Mouse (Mus musculus) liver, embryonic 14.5 days (tissue): ENCODE data around the gene 4930539E08Rik. TPM values are rescaled to one million over a fixed set of nuclear protein-coding genes. Genes with fewer than 3 reads are reported as not detected.

ENCODE experiments used
- ATAC-seq: fragments of 200-750 bp; cut with Nextera tagmentation; 2 replicates; pipeline ENCODE4 v1.8.0; 2017; ENCODE audit warnings: moderate number of reproducible peaks, mild to moderate bottlenecking, moderate library complexity; ENCODE audit not compliant: insufficient read depth
- DNase-seq, 3 experiments: peaks; one replicate each; pipeline ENCODE4 v3.0.0-alpha.2; 2012 to 2013; ENCODE audit warnings: low read depth in 3 of 3, low spot score in 3 of 3
- H3K27ac ChIP-seq: fragments of 300-500 bp; sonication (generic); 2 replicates; pipeline ENCODE4 v1.5.1; 2014; ENCODE audit warnings: moderate library complexity, mild to moderate bottlenecking, control low read depth, inconsistent platforms
- H3K27me3 ChIP-seq: fragments of 300-500 bp; sonication (generic); 2 replicates; pipeline ENCODE4 v1.6.1; 2014; ENCODE audit warnings: mild to moderate bottlenecking, low read length, moderate library complexity; ENCODE audit not compliant: control insufficient read depth, insufficient read depth
- H3K36me3 ChIP-seq: fragments of 300-500 bp; sonication (generic); replicated peaks from 2 replicates; pipeline ENCODE4 v1.6.1; 2014; ENCODE audit warnings: low read depth; ENCODE audit not compliant: control insufficient read depth, insufficient read depth
- H3K4me1 ChIP-seq, 2 experiments: fragments of 200-500 bp in 1 of 2; fragments of 300-500 bp in 1 of 2; sonication (generic) in 1 of 2; replicated peaks; 2 replicates each; pipeline ENCODE4 v1.6.1; 2012 to 2014; ENCODE audit warnings: antibody characterized with exemption in 1 of 2, inconsistent platforms in 1 of 2, low read length in 1 of 2; ENCODE audit not compliant: control insufficient read depth in 2 of 2, insufficient read depth in 2 of 2
- H3K4me2 ChIP-seq: fragments of 300-500 bp; sonication (generic); 2 replicates; pipeline ENCODE4 v1.6.1; 2014; ENCODE audit warnings: low read depth, mild to moderate bottlenecking, control low read depth, moderate library complexity
- H3K4me3 ChIP-seq, 2 experiments: fragments of 200-500 bp in 1 of 2; fragments of 300-500 bp in 1 of 2; sonication (generic) in 1 of 2; 2 replicates each; pipeline ENCODE4 v1.5.1; 2012 to 2014; ENCODE audit warnings: low read depth in 2 of 2, low read length in 2 of 2, mild to moderate bottlenecking in 2 of 2, control low read depth in 1 of 2, inconsistent platforms in 1 of 2, moderate library complexity in 1 of 2; ENCODE audit not compliant: insufficient read depth in 1 of 2
- H3K9ac ChIP-seq: fragments of 300-500 bp; sonication (generic); replicated peaks from 2 replicates; pipeline ENCODE4 v1.6.1; 2014; ENCODE audit warnings: mild to moderate bottlenecking, control low read depth, moderate library complexity
- H3K9me3 ChIP-seq: fragments of 300-500 bp; sonication (generic); 2 replicates; pipeline ENCODE4 v1.6.1; 2016; ENCODE audit warnings: low read length, mixed read lengths; ENCODE audit not compliant: control insufficient read depth
- CTCF ChIP-seq: IDR thresholded peaks from 2 replicates; pipeline ENCODE4 v1.5.1; 2016; ENCODE audit warnings: antibody characterized with exemption, low read depth, control low read depth
- EP300 ChIP-seq: IDR thresholded peaks from 2 replicates; pipeline ENCODE4 v1.6.1; 2016; ENCODE audit warnings: antibody characterized with exemption, low read depth
- WGBS: fragments of 180-500 bp; shearing (Covaris S2); extraction: QIAGEN DNeasy Blood & Tissue Kit; methylation state at CpG from one replicate; pipeline ENCODE4 v1.1.7; 2014; ENCODE audit not compliant: insufficient replicate concordance; 5-methylcytosine and 5-hydroxymethylcytosine counted together
- polyA plus RNA-seq, 2 experiments: library from polyadenylated mRNA; depleted of rRNA in 1 of 2; stranded (reverse) in 1 of 2; unstranded in 1 of 2; fragments of >200 nt; fragmentation: Nextera tagmentation in 1 of 2; extraction: Ambion mirVana in 1 of 2; gene quantifications; 2 replicates each; pipeline versions ENCODE4 v1.2.1 to v1.2.3; 2012 to 2014

4930539E08Rik gene
- polyA plus RNA-seq, 2 experiments, result 0.03 to 0.06 TPM

- Histone ChIP-seq H3K4me2 (no peak overlapping the region), H3K4me1 (no peaks in the 10 kb centered on the region), H3K9me3 (no peaks in the 10 kb centered on the region), H3K27me3 (no peaks in the 10 kb centered on the region), H3K9ac (no peak overlapping the region), H3K4me3 (no peak overlapping the region), H3K27ac (no peak overlapping the region), H3K36me3 (no peaks in the 10 kb centered on the region)
- DNase-seq (no peak), ATAC-seq (no peak)
- TF ChIP-seq EP300 (no peak), CTCF (no peak)
- WGBS, result 65% methylated on average over 7 of the region's 7 CpGs
Measured at GRCm38 (mm10) chr17:28854377-28854776, 60.7 kb downstream of the 4930539E08Rik start.

GRCm38 (mm10) chr17:28850511-28850910, 64.6 kb downstream of the 4930539E08Rik start:
- ATAC-seq (no peak), DNase-seq (no peak)
- WGBS, result 87% methylated on average over 5 of the region's 5 CpGs
- TF ChIP-seq CTCF (no peak), EP300 (no peak)
- H3K36me3 ChIP-seq, result no peaks in the 10 kb centered on the region
- H3K27ac ChIP-seq, result no peak overlapping the region
- H3K9me3 ChIP-seq, result no peaks in the 10 kb centered on the region
- peaks cover 11 to 13% of the 10 kb centered on the region in 2 experiments for H3K4me1 ChIP-seq
- no peak overlapping the region for H3K9ac ChIP-seq
- H3K4me2 ChIP-seq, result no peak overlapping the region
- no peaks in the 10 kb centered on the region for H3K27me3 ChIP-seq
- H3K4me3 ChIP-seq, result no peak overlapping the region

GRCm38 (mm10) chr17:28846974-28847617, 68.0 kb downstream of the 4930539E08Rik start:
- peaks cover 11 to 16% of the 10 kb centered on the region in 2 experiments for H3K4me1 ChIP-seq
- DNase-seq, result peak in 1 of 3 experiments; percentile 26
- H3K4me3 ChIP-seq, result no peak overlapping the region
- H3K9me3 ChIP-seq, result no peaks in the 10 kb centered on the region
- peak overlapping the region; percentile 28 for H3K4me2 ChIP-seq
- H3K36me3 ChIP-seq, result no peaks in the 10 kb centered on the region
- H3K27me3 ChIP-seq, result no peaks in the 10 kb centered on the region
- ATAC-seq, result peak; percentile 77
- H3K9ac ChIP-seq, result 0 out of 2 replicates have a peak overlapping the region, but pooled peaks have one; percentile 13
- 25% methylated on average over 11 of the region's 11 CpGs for WGBS
- H3K27ac ChIP-seq, result no peak overlapping the region
- TF ChIP-seq CTCF (no peak), EP300 (no peak)

Other genes with a start within 250 kb of the 4930539E08Rik start
- gene Slc26a8, start 225.1 kb downstream of the 4930539E08Rik start, polyA plus RNA-seq (2012; rRNA removed), result 0.26 and 0.35 TPM in 2 replicates
- gene Slc26a8, start 225.1 kb downstream of the 4930539E08Rik start, polyA plus RNA-seq (2014; fragmentation: Nextera tagmentation; extraction: Ambion mirVana), result 0.11 and 0.21 TPM in 2 replicates
- gene Mapk14, start 224.0 kb downstream of the 4930539E08Rik start, polyA plus RNA-seq (2012; rRNA removed), result 30.3 and 37.8 TPM in 2 replicates
- 33.2 and 36.1 TPM in 2 replicates for gene Mapk14, start 224.0 kb downstream of the 4930539E08Rik start, polyA plus RNA-seq (2014; fragmentation: Nextera tagmentation; extraction: Ambion mirVana)
- gene AC170998.1, start 189.2 kb downstream of the 4930539E08Rik start, polyA plus RNA-seq (2012; rRNA removed), result 0.06 and 0.58 TPM in 2 replicates
- 0.40 and 0.74 TPM in 2 replicates for gene AC170998.1, start 189.2 kb downstream of the 4930539E08Rik start, polyA plus RNA-seq (2014; fragmentation: Nextera tagmentation; extraction: Ambion mirVana)
- gene Mapk13, start 146.0 kb downstream of the 4930539E08Rik start, polyA plus RNA-seq (2012; rRNA removed), result 1.5 and 1.6 TPM in 2 replicates
- gene Mapk13, start 146.0 kb downstream of the 4930539E08Rik start, polyA plus RNA-seq (2014; fragmentation: Nextera tagmentation; extraction: Ambion mirVana), result 1.5 and 1.6 TPM in 2 replicates
- gene Brpf3, start 114.2 kb downstream of the 4930539E08Rik start, polyA plus RNA-seq (2012; rRNA removed), result 95.9 and 98.3 TPM in 2 replicates
- gene Brpf3, start 114.2 kb downstream of the 4930539E08Rik start, polyA plus RNA-seq (2014; fragmentation: Nextera tagmentation; extraction: Ambion mirVana), result 48.6 and 66.8 TPM in 2 replicates
- 0.01 and 0.02 TPM in 2 replicates for gene Pnpla1, start 56.9 kb downstream of the 4930539E08Rik start, polyA plus RNA-seq (2012; rRNA removed)
- gene Pnpla1, start 56.9 kb downstream of the 4930539E08Rik start, polyA plus RNA-seq (2014; fragmentation: Nextera tagmentation; extraction: Ambion mirVana), result 0.04 TPM in 1 of 2 replicates, not detected in the other
- gene Pxt1, start 28.5 kb upstream of the 4930539E08Rik start, polyA plus RNA-seq (2012; rRNA removed), result 0.23 and 0.32 TPM in 2 replicates
- 0.14 and 0.45 TPM in 2 replicates for gene Pxt1, start 28.5 kb upstream of the 4930539E08Rik start, polyA plus RNA-seq (2014; fragmentation: Nextera tagmentation; extraction: Ambion mirVana)
- gene Kctd20, start 36.6 kb upstream of the 4930539E08Rik start, polyA plus RNA-seq (2012; rRNA removed), result 22.7 and 30.4 TPM in 2 replicates
- gene Kctd20, start 36.6 kb upstream of the 4930539E08Rik start, polyA plus RNA-seq (2014; fragmentation: Nextera tagmentation; extraction: Ambion mirVana), result 53.9 and 55.3 TPM in 2 replicates
- 24.5 and 31.8 TPM in 2 replicates for gene Stk38, start 92.7 kb upstream of the 4930539E08Rik start, polyA plus RNA-seq (2012; rRNA removed)
- gene Stk38, start 92.7 kb upstream of the 4930539E08Rik start, polyA plus RNA-seq (2014; fragmentation: Nextera tagmentation; extraction: Ambion mirVana), result 29.2 and 32.7 TPM in 2 replicates
- gene Srsf3, start 117.3 kb upstream of the 4930539E08Rik start, polyA plus RNA-seq (2012; rRNA removed), result 91.1 and 123 TPM in 2 replicates
- gene Srsf3, start 117.3 kb upstream of the 4930539E08Rik start, polyA plus RNA-seq (2014; fragmentation: Nextera tagmentation; extraction: Ambion mirVana), result 269 and 272 TPM in 2 replicates
- gene Cdkn1a, start 175.7 kb upstream of the 4930539E08Rik start, polyA plus RNA-seq (2012; rRNA removed), result 2.6 and 3.0 TPM in 2 replicates
- gene Cdkn1a, start 175.7 kb upstream of the 4930539E08Rik start, polyA plus RNA-seq (2014; fragmentation: Nextera tagmentation; extraction: Ambion mirVana), result 6.5 and 7.0 TPM in 2 replicates
- gene Rab44, start 198.8 kb upstream of the 4930539E08Rik start, polyA plus RNA-seq (2012; rRNA removed), result 11.5 and 12.8 TPM in 2 replicates
- 3.7 and 4.1 TPM in 2 replicates for gene Rab44, start 198.8 kb upstream of the 4930539E08Rik start, polyA plus RNA-seq (2014; fragmentation: Nextera tagmentation; extraction: Ambion mirVana)